Mouse (Mus musculus) megakaryocyte-erythroid progenitor cell, adult 5-6 weeks (primary cell): ENCODE measurements around the gene Tlcd2. TPM values are rescaled to one million over a fixed set of nuclear protein-coding genes. Genes with fewer than 3 reads are reported as not detected.

Experiments
- ATAC-seq: replicated peaks from 2 replicates; pipeline ENCODE4 v1.8.0; 2016; ENCODE audit warnings: mild to moderate bottlenecking, inconsistent platforms; ENCODE audit not compliant: severe bottlenecking, poor library complexity, low FRiP score, low TSS enrichment
- total RNA-seq, 2 experiments: library from RNA; stranded (forward) in 1 of 2; stranded (reverse) in 1 of 2; fragments of 200-1000, 215-1000 nt in 1 of 2; fragments of >200 nt in 1 of 2; fragmentation: Nextera tagmentation in 1 of 2; gene quantifications; 2 replicates each; pipeline ENCODE4 v1.2.3; 2014 to 2017

Tlcd2 gene
- total RNA-seq, 2 experiments from 2014 or later: 9.5 to 13.8 TPM

GRCm38 (mm10) chr11:75462865-75463336, 1.4 kb downstream of the Tlcd2 start:
- peak; percentile 20; the same call in 1 of the 2 replicates for ATAC-seq

GRCm38 (mm10) chr11:75463624-75464023, 2.1 kb downstream of the Tlcd2 start:
- no peak for ATAC-seq

- ATAC-seq: no peak
Observed at GRCm38 (mm10) chr11:75464417-75464816, 2.9 kb downstream of the Tlcd2 start.

- no peak for ATAC-seq
Observed at GRCm38 (mm10) chr11:75465051-75465450, 3.5 kb downstream of the Tlcd2 start.

- no peak for ATAC-seq
Observed at GRCm38 (mm10) chr11:75466731-75467505, 5.4 kb downstream of the Tlcd2 start.

- ATAC-seq: peak; percentile 78
Observed at GRCm38 (mm10) chr11:75467512-75468215, 6.1 kb downstream of the Tlcd2 start.

- ATAC-seq: no peak; the same call in 1 of the 2 replicates
Observed at GRCm38 (mm10) chr11:75468410-75468809, 6.9 kb downstream of the Tlcd2 start.

GRCm38 (mm10) chr11:75469261-75469660, 7.7 kb downstream of the Tlcd2 start:
- ATAC-seq: no peak

- ATAC-seq: 0 out of 2 replicates have a peak, but pooled peaks have one; percentile 35
Observed at GRCm38 (mm10) chr11:75470675-75471074, 9.2 kb downstream of the Tlcd2 start.

GRCm38 (mm10) chr11:75472469-75473081, 11.1 kb downstream of the Tlcd2 start:
- peak; percentile 67 for ATAC-seq

GRCm38 (mm10) chr11:75473376-75473775, 11.9 kb downstream of the Tlcd2 start:
- no peak for ATAC-seq

- 0 out of 2 replicates have a peak, but pooled peaks have one; percentile 3 for ATAC-seq
Observed at GRCm38 (mm10) chr11:75486192-75486591, 24.7 kb downstream of the Tlcd2 start.

- ATAC-seq: peak; percentile 100
Observed at GRCm38 (mm10) chr11:75486601-75487285, 25.2 kb downstream of the Tlcd2 start, which contains the start of gene Prpf8. Prpf8 (plus strand) TSS chr11:75486816.

- ATAC-seq: no peak
Observed at GRCm38 (mm10) chr11:75487496-75487895, 26.0 kb downstream of the Tlcd2 start.

GRCm38 (mm10) chr11:75494296-75495049, 33.0 kb downstream of the Tlcd2 start:
- ATAC-seq: no peak

GRCm38 (mm10) chr11:75498126-75498525, 36.6 kb downstream of the Tlcd2 start:
- peak; percentile 38; the same call in 1 of the 2 replicates for ATAC-seq

GRCm38 (mm10) chr11:75508162-75508561, 46.6 kb downstream of the Tlcd2 start:
- no peak for ATAC-seq

- ATAC-seq: no peak
Observed at GRCm38 (mm10) chr11:75508904-75509303, 47.4 kb downstream of the Tlcd2 start.
